Mouse (Mus musculus) B cell, adult (primary cell): Measurements from ENCODE around the gene Nuf2. TPM values are rescaled to one million over a fixed set of nuclear protein-coding genes. Genes with fewer than 3 reads are reported as not detected.

Source experiments
- total RNA-seq: library from RNA; stranded (reverse); gene quantifications from 4 replicates; pipeline ENCODE4 v1.2.4, GENCODE M21; 2023; ENCODE audit not compliant: inconsistent age

The Nuf2 gene
- total RNA-seq, result 1.6 to 3.0 TPM (median 2.2 TPM) in 4 replicates

GRCm38 (mm10) chr1:169530876-169531701 lies at the start of gene Nuf2:
Nuf2 (minus strand) TSS chr1:169531464.

Other genes starting within 250 kb of the Nuf2 start
- not detected in 4 replicates for gene Rgs5, start 124.0 kb upstream of the Nuf2 start, total RNA-seq
- gene Rgs4, start 216.2 kb upstream of the Nuf2 start, total RNA-seq, result not detected in 4 replicates